Mouse (Mus musculus) heart, postnatal 0 days (tissue): ENCODE measurements at regions not wholly inside any gene's neighbourhood (a gene's known extent, or its start where the extent isn't known, plus 50 kb on each side); places are given as distances from the start of the nearest gene placed in this dataset.
"Not testable (repeated sequence)": the region's sequence is repeated elsewhere in the genome, so short reads cannot be mapped to it uniquely, and the experiment has no call there.

Experiments used
- ATAC-seq: fragments of 200-750 bp; cut with Nextera tagmentation; 2 replicates; pipeline ENCODE4 v1.8.0; 2017; ENCODE audit warnings: low read depth, moderate number of reproducible peaks, moderate library complexity; ENCODE audit not compliant: insufficient read depth
- DNase-seq: peaks from one replicate; pipeline ENCODE4 v3.0.0-alpha.2; 2016; ENCODE audit warnings: low spot score
- H3K27ac ChIP-seq: fragments of 300-500 bp; sonication (generic); 2 replicates; pipeline ENCODE4 v1.5.1; 2014; ENCODE audit warnings: low read depth, mild to moderate bottlenecking
- H3K27me3 ChIP-seq: fragments of 300-500 bp; sonication (generic); 2 replicates; pipeline ENCODE4 v1.6.1; 2014; ENCODE audit warnings: low read length, mixed read lengths; ENCODE audit not compliant: control insufficient read depth, insufficient read depth
- H3K36me3 ChIP-seq: fragments of 300-500 bp; sonication (generic); replicated peaks from 2 replicates; pipeline ENCODE4 v1.6.1; 2014; ENCODE audit warnings: low read length, mixed read lengths; ENCODE audit not compliant: control insufficient read depth, insufficient read depth
- H3K4me1 ChIP-seq: fragments of 300-500 bp; sonication (generic); 2 replicates; pipeline ENCODE4 v1.6.1; 2014; ENCODE audit warnings: antibody characterized with exemption; ENCODE audit not compliant: control insufficient read depth, insufficient read depth
- H3K4me2 ChIP-seq: fragments of 300-500 bp; sonication (generic); 2 replicates; pipeline ENCODE4 v1.6.1; 2014; ENCODE audit warnings: low read depth, mild to moderate bottlenecking, low read length, moderate library complexity
- H3K4me3 ChIP-seq: fragments of 300-500 bp; sonication (generic); 2 replicates; pipeline ENCODE4 v1.5.1; 2014; ENCODE audit warnings: low read depth, low read length
- H3K9ac ChIP-seq: fragments of 300-500 bp; sonication (generic); replicated peaks from 2 replicates; pipeline ENCODE4 v1.6.1; 2014; ENCODE audit warnings: low read depth, low read length, mixed read lengths
- H3K9me3 ChIP-seq: fragments of 300-500 bp; sonication (generic); replicated peaks from 2 replicates; pipeline ENCODE4 v1.6.1; 2016; ENCODE audit warnings: low read length; ENCODE audit not compliant: control insufficient read depth
- CTCF ChIP-seq: IDR thresholded peaks from 2 replicates; pipeline ENCODE4 v1.5.1; 2016; ENCODE audit warnings: antibody characterized with exemption, control low read depth, low read depth
- EP300 ChIP-seq: IDR thresholded peaks from 2 replicates; pipeline ENCODE4 v1.6.1; 2016; ENCODE audit warnings: antibody characterized with exemption, low read depth
- WGBS: fragments of 180-500 bp; shearing (Covaris S2); extraction: QIAGEN DNeasy Blood & Tissue Kit; methylation state at CpG from one replicate; pipeline ENCODE4 v1.1.7; 2014; 5-methylcytosine and 5-hydroxymethylcytosine counted together

GRCm38 (mm10) chr9:11103448-11103847 lies 198.9 kb upstream of the Cntn5 start:
- Histone ChIP-seq H3K27ac (no peak overlapping the region), H3K9ac (no peak overlapping the region), H3K36me3 (no peaks in the 10 kb centered on the region), H3K4me1 (no peaks in the 10 kb centered on the region), H3K4me2 (no peak overlapping the region), H3K27me3 (no peaks in the 10 kb centered on the region), H3K9me3 (0 out of 2 replicates have a peak, but pooled peaks cover 3% of the 10 kb centered on the region), H3K4me3 (no peak overlapping the region)
- TF ChIP-seq EP300 = no peak
- no peak for TF ChIP-seq CTCF
- no peak for DNase-seq
- ATAC-seq = no peak
- WGBS = 65% methylated on average over 4 of the region's 4 CpGs

GRCm38 (mm10) chr9:11092874-11093273 lies 188.3 kb upstream of the Cntn5 start:
- no peak overlapping the region for H3K9ac ChIP-seq
- no peak for DNase-seq
- no peak for ATAC-seq
- TF ChIP-seq CTCF (no peak), EP300 (no peak)
- H3K27me3 ChIP-seq = no peaks in the 10 kb centered on the region
- no peaks in the 10 kb centered on the region for H3K4me1 ChIP-seq
- no peak overlapping the region for H3K27ac ChIP-seq
- no peak overlapping the region for H3K4me3 ChIP-seq
- WGBS = 69% methylated on average over 1 of the region's 1 CpGs
- no peak overlapping the region for H3K4me2 ChIP-seq
- H3K9me3 ChIP-seq = no peaks in the 10 kb centered on the region
- no peaks in the 10 kb centered on the region for H3K36me3 ChIP-seq

- not testable (repeated sequence) for H3K4me1 ChIP-seq, H3K9me3 ChIP-seq, ATAC-seq, H3K4me3 ChIP-seq, H3K27me3 ChIP-seq, H3K9ac ChIP-seq, H3K4me2 ChIP-seq, H3K27ac ChIP-seq, DNase-seq, H3K36me3 ChIP-seq
- 37% methylated on average over 2 of the region's 2 CpGs for WGBS
Measured at GRCm38 (mm10) chr9:11067125-11067524, 162.6 kb upstream of the Cntn5 start.

- H3K9me3 ChIP-seq = no peaks in the 10 kb centered on the region
- no peak overlapping the region for H3K27ac ChIP-seq
- no peaks in the 10 kb centered on the region for H3K27me3 ChIP-seq
- DNase-seq (no peak), ATAC-seq (no peak)
- WGBS = 53% methylated on average over 1 of the region's 1 CpGs
- H3K9ac ChIP-seq = no peak overlapping the region
- H3K36me3 ChIP-seq = no peaks in the 10 kb centered on the region
- no peaks in the 10 kb centered on the region for H3K4me1 ChIP-seq
- no peak overlapping the region for H3K4me3 ChIP-seq
- H3K4me2 ChIP-seq = no peak overlapping the region
- TF ChIP-seq EP300 = no peak
- no peak for TF ChIP-seq CTCF
Measured at GRCm38 (mm10) chr9:11062856-11063255, 158.3 kb upstream of the Cntn5 start.
